Mouse (Mus musculus): Measurements from ENCODE around the gene Coro1c. TPM values are rescaled to one million over a fixed set of nuclear protein-coding genes. Genes with fewer than 3 reads are reported as not detected.

The Coro1c gene
- polyA plus RNA-seq, 1 experiment from 2014 or later = 206 TPM

DNA sequence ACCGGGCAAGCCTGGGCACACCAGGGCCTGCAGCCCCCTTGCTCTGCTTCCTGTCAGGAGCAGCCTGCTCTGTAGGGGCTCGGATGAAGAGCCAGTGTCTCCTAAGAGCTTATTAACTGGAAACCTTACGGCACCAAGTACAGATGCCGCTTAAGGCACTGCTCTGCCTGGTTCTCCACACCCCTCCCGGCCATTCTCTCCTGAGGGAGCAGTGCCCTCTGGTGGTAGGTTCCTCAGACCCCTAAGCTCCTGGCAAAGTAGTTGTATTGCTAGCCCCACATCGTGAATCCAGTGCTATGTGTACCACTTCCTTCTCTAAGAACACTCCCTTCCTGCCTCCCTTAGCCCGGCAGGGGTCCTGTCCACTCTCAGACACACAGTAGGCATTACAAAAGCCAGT lies 63.8 kb downstream of the Coro1c start:
- H3K9ac ChIP-seq = no peak overlapping the region
- H3K9me3 ChIP-seq = no peaks in the 10 kb centered on the region
- no peak overlapping the region for H3K4me2 ChIP-seq
- no peaks in the 10 kb centered on the region for H3K4me1 ChIP-seq
- H3K27me3 ChIP-seq (replicated peaks) = no peaks in the 10 kb centered on the region
- 68% methylated on average over 7 of the region's 7 CpGs for WGBS
- no peak overlapping the region for H3K4me3 ChIP-seq
- ATAC-seq (replicated peaks) = no peak
- H3K27ac ChIP-seq = no peak overlapping the region
- H3K36me3 ChIP-seq (replicated peaks) = peaks cover 48% of the 10 kb centered on the region

DNA sequence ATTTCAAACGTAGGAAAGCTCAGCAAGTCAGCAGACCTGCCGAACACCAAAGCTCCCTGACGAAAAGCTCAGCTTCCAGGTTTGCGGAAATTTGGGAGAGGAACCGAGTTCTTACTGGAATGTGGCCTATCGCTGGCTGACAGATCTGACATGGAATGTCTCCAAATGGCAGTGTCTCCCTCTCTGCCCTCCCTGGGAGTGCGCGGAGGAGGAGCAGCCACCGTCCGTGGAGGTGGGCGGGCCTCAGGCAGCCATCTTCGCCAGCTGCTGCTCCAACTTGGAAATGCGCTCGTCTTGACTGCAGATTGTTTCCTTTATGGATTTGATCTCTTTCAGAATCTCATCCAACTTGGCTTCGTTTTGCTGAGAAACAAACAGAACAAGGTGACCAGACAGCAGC lies 64.5 kb downstream of the Coro1c start:
- H3K36me3 ChIP-seq (replicated peaks) = peaks cover 48% of the 10 kb centered on the region
- no peaks in the 10 kb centered on the region for H3K4me1 ChIP-seq
- ATAC-seq (replicated peaks) = no peak
- no peak overlapping the region for H3K27ac ChIP-seq
- H3K9ac ChIP-seq = no peak overlapping the region
- H3K9me3 ChIP-seq = no peaks in the 10 kb centered on the region
- H3K4me2 ChIP-seq = no peak overlapping the region
- no peak overlapping the region for H3K4me3 ChIP-seq
- H3K27me3 ChIP-seq (replicated peaks) = no peaks in the 10 kb centered on the region
- 86% methylated on average over 15 of the region's 15 CpGs for WGBS

DNA sequence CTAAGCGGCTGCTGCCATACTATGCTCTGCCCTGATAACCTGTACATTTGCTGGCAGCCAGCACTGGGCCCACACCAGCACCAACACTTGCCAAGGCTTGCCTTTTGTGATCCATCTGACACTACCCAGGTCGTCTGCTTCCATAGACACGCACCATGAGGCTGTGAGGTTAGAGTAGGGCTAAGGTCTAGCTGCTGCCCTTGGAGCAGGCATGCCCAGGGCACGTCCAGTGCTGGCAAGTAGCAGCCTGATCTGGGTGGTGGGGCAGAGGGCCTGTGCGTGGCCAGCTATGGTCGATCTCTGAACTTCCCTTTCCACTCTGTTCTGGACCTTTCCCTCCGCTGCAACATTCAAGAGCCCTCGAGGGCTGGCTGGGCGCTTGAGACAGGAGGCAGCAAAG lies 65.7 kb downstream of the Coro1c start:
- no peak overlapping the region for H3K9ac ChIP-seq
- ATAC-seq (replicated peaks) = no peak
- no peak overlapping the region for H3K27ac ChIP-seq
- H3K27me3 ChIP-seq (replicated peaks) = no peaks in the 10 kb centered on the region
- WGBS = 95% methylated on average over 9 of the region's 9 CpGs
- peaks cover 48% of the 10 kb centered on the region for H3K36me3 ChIP-seq (replicated peaks)
- H3K4me2 ChIP-seq = no peak overlapping the region
- no peak overlapping the region for H3K4me3 ChIP-seq
- no peaks in the 10 kb centered on the region for H3K4me1 ChIP-seq
- H3K9me3 ChIP-seq = no peaks in the 10 kb centered on the region

DNA sequence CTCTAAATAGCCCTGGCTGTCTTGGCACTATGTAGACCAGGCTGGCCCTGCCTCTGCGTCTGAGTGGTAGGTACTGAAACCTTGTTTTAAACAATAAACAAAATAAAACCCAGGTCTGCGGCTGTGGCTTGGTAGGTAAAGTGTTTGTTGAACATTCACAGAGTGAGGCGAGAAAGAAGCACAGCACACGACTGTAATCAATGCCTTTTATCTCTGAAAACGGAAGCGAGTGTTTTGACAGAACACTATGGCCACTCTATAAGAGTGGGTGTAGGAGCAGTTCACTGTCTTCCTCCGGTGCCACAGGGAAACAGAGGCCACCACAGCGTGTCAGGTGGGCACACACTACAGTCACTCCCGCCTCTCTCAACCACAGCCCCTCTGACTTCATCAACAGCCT lies 66.3 kb downstream of the Coro1c start:
- peaks cover 42% of the 10 kb centered on the region for H3K36me3 ChIP-seq (replicated peaks)
- H3K9ac ChIP-seq = no peak overlapping the region
- H3K4me1 ChIP-seq = no peaks in the 10 kb centered on the region
- no peak overlapping the region for H3K4me3 ChIP-seq
- ATAC-seq (replicated peaks) = no peak
- no peaks in the 10 kb centered on the region for H3K27me3 ChIP-seq (replicated peaks)
- H3K9me3 ChIP-seq = no peaks in the 10 kb centered on the region
- 93% methylated on average over 9 of the region's 9 CpGs for WGBS
- no peak overlapping the region for H3K27ac ChIP-seq
- no peak overlapping the region for H3K4me2 ChIP-seq

DNA sequence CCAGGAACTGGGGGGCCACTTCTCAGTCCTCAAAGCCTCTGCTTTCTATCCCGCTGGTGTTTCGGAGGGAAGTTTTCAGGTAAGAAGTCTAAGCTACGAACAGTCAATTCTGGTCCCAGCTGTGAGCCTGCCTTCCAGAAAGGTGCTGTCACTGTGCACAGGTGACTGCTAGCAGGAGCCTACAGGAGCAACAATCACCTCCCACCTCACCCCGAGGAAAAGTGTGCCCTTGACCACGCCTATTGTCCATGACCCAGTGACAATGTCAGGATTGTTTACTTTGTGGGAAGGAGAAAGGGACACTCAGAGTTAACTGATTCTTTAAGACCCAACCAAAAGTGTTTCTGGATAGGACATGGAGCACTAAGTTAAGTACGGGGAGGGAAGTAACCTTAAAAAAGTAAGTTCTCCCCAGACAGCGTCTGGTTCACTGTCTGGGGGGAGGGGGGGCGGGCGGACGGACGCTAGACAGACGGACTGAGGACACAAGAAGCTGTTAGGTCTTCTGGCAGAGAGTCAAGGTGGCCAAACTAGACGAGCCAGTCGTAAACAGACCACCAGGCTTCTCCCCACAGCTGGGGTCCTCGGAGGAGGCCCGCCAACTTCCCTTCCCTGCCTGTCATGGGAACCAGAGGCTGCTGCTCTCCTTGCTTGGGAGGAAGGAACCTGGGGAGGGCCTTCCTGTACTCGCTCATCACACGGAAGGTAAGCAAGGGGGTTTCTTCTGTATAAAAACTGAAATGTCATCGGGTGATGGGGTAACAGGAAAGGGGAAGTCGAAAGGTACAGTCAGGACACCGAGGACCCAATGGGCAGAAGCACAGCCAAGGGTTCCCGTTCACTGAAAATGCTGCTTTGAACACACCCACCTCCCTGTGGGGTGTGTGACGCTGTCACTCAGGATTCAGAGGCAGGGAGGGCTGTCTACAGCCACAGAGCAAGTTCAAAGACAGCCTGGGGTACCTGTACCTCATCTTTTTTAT lies 67.0 kb downstream of the Coro1c start:
- Histone ChIP-seq H3K27me3 (replicated peaks) (no peaks in the 10 kb centered on the region), H3K4me2 (no peak overlapping the region), H3K36me3 (replicated peaks) (peaks cover 35% of the 10 kb centered on the region), H3K9ac (no peak overlapping the region), H3K9me3 (no peaks in the 10 kb centered on the region), H3K27ac (no peak overlapping the region), H3K4me1 (no peaks in the 10 kb centered on the region), H3K4me3 (no peak overlapping the region)
- WGBS = 87% methylated on average over 23 of the region's 23 CpGs
- no peak for ATAC-seq (replicated peaks)

DNA sequence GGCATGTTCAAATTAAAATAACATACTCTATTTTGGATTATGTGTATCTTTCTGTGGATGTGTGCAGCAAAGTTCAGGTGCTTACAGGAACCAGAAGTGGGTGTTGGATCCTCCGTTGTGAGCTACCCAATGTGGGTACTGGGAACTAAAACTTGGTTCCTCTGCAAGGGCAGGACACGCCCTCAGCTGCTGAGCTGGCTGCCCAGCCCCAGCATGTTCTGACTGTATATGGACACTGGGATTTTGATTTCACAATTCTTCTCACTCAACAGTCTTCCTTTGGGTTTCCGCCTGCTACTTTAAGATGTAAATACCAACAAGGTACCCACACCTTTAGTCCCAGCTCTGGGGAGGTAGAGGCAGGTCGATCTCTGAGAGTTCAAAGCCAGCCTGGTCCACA lies 68.1 kb downstream of the Coro1c start:
- Histone ChIP-seq H3K4me3 (no peak overlapping the region), H3K36me3 (replicated peaks) (peaks cover 25% of the 10 kb centered on the region; the same call in 1 of the 2 replicates), H3K4me1 (no peaks in the 10 kb centered on the region), H3K9ac (no peak overlapping the region), H3K9me3 (no peaks in the 10 kb centered on the region), H3K4me2 (no peak overlapping the region), H3K27ac (no peak overlapping the region), H3K27me3 (replicated peaks) (no peaks in the 10 kb centered on the region)
- 96% methylated on average over 4 of the region's 4 CpGs for WGBS
- no peak for ATAC-seq (replicated peaks)

DNA sequence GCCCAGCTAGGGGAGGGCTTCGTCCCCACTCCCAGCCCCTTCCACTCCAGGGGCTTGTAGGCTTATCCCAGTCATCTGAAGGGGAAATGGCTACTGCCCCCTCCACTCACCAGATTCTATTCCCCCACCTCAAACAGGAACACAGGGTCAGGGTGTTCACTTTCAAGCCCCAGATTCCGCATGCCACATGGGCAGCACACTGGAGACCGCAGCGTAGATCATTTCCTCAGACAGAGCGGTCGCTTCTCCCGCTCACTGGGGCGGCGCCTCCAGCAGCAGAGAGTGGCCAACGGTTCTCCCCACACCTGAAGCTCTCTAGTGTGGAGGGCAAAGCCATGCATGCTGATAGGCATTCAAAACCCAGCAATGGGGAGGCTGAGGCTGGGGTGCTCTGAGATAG lies 71.6 kb downstream of the Coro1c start:
- ATAC-seq (replicated peaks) = no peak
- 90% methylated on average over 10 of the region's 10 CpGs for WGBS
- no peak overlapping the region for H3K9ac ChIP-seq
- H3K4me1 ChIP-seq = no peaks in the 10 kb centered on the region
- H3K9me3 ChIP-seq = no peaks in the 10 kb centered on the region
- H3K4me3 ChIP-seq = no peak overlapping the region
- H3K27me3 ChIP-seq (replicated peaks) = no peaks in the 10 kb centered on the region
- no peak overlapping the region for H3K27ac ChIP-seq
- H3K4me2 ChIP-seq = no peak overlapping the region
- 0 out of 2 replicates have a peak, but pooled peaks cover 4% of the 10 kb centered on the region for H3K36me3 ChIP-seq (replicated peaks)

DNA sequence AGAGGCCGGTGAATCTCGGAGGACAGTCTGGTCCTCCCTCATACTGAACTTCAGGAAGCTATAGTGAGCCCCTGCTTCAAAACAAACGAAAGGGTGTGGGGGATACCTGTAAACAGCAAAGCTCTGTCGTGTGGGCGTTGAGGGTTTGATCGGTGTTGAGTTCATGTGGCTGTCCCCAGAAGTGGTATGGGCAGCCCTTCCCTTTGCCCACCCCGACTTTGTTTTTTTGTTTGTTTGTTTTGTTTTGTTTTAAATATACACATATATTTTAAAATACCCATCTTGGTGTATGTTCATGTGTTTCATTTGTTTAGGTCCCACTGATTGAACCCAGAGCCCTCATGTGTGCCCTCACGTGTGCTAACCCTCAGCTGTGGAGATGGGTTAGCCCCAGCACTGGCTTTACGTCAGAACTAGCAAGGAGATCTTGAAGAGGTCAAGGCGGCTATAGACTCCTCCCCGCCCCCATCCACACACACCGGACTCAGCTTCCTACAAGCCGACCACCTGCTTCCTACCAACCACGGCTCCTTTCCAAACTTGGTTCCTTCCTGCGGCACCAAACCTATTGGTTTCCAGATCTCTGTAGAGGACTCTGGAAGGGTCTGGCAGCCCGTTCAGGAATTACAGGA lies 75.1 kb downstream of the Coro1c start:
- Histone ChIP-seq H3K27me3 (replicated peaks) (no peaks in the 10 kb centered on the region), H3K27ac (no peak overlapping the region), H3K4me2 (no peak overlapping the region), H3K4me1 (no peaks in the 10 kb centered on the region), H3K4me3 (no peak overlapping the region), H3K9me3 (no peaks in the 10 kb centered on the region), H3K9ac (no peak overlapping the region), H3K36me3 (replicated peaks) (no peaks in the 10 kb centered on the region)
- no peak for ATAC-seq (replicated peaks)
- 77% methylated on average over 16 of the region's 16 CpGs for WGBS

DNA sequence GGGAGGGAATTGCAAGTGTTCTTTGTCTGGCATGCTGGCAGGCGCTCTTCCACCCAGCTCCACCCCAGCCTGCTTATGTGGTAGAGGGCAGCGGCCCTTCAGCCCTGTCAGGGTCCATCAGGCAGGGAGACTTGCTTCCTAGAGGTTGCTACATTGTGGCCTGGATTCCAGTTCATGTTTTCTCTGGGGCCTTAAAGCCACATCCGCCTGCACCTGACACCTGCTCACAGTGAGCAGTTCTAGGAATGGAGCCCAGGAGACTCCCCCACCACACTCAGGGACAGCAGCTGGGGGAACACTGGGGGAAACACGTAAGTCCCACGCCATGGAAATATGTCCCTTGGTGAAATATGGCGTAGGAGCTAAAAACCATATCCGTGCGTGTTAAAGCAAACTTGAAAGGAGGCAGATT lies 76.1 kb downstream of the Coro1c start, which contains the start of gene Selplg:
TSS of gene Selplg (minus strand) at position 155 of the 412 bp plus-strand sequence.
- WGBS = 47% methylated on average over 8 of the region's 8 CpGs
- Histone ChIP-seq H3K9ac (no peak within 1 kb of the TSS), H3K4me3 (no peak within 1 kb of the TSS), H3K36me3 (replicated peaks) (no peaks in the 10 kb centered on the region), H3K27me3 (replicated peaks) (no peaks in the 10 kb centered on the region), H3K27ac (no peak within 1 kb of the TSS), H3K9me3 (no peaks in the 10 kb centered on the region), H3K4me1 (no peaks in the 10 kb centered on the region), H3K4me2 (no peak within 1 kb of the TSS)
- ATAC-seq (replicated peaks) = no peak

DNA sequence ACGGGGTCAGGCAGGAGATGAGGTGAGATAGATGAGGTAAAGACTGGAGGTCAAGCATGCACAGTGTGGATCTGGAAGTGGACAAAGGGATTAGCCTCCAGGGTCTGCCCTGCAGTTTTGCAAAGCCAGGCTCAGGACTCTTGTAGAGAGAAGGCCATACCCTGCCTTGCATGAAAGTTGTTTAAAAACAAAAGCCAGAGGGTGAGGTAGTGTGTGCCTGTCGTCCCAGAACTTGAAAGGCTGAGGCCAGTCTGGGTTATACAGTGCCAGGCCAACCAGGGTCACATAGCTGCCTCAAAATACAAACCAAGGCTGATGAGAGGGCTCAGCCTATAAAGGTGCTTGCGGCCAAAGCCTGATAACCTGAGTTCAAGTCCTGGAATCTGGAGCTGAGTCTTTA lies 76.8 kb downstream of the Coro1c start:
- H3K4me2 ChIP-seq = no peak overlapping the region
- WGBS = 59% methylated on average over 3 of the region's 3 CpGs
- H3K36me3 ChIP-seq (replicated peaks) = no peaks in the 10 kb centered on the region
- H3K27me3 ChIP-seq (replicated peaks) = no peaks in the 10 kb centered on the region
- H3K4me1 ChIP-seq = no peaks in the 10 kb centered on the region
- no peak overlapping the region for H3K4me3 ChIP-seq
- H3K9me3 ChIP-seq = no peaks in the 10 kb centered on the region
- no peak for ATAC-seq (replicated peaks)
- no peak overlapping the region for H3K27ac ChIP-seq
- H3K9ac ChIP-seq = no peak overlapping the region

DNA sequence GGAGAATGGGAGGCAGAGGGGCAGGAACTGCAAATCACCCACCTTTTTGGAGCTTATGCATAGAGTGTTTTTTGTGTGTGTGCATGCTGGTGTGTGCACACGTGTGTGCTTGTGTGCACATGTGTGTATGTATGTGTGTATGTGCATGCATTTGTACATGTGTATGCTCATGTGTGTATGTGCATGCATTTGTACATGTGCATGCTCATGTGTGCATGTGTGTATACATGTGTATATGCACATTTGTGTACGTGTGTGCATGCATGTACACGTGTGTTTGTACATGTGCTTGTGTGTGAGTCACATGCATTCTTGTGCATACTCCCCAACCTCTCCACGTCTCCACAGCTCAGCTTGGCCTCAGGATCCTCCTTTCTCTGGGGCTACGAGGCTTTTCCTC lies 77.8 kb downstream of the Coro1c start:
- H3K4me1 ChIP-seq = no peaks in the 10 kb centered on the region
- WGBS = 89% methylated on average over 5 of the region's 5 CpGs
- ATAC-seq (replicated peaks) = no peak

DNA sequence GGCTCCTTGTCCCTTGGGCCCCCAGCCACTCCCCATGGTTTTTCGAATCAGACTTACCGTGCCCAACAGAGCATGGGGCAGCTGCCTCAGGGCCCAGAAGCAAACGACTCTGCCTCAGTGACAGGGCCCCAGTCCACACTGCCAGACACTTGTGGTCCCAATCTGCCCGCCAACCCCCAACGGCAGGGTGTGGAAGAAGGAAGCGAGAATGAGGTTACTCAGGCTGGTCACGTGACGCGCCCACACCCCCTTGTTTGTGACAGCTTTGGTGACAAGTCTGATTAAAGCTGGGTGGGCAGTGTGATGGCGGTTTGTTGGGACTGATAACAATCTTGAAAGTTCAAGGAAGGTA lies 78.3 kb downstream of the Coro1c start:
- Histone ChIP-seq H3K27ac (no peak overlapping the region), H3K9ac (no peak overlapping the region), H3K4me3 (no peak overlapping the region), H3K4me2 (no peak overlapping the region), H3K36me3 (replicated peaks) (no peaks in the 10 kb centered on the region), H3K27me3 (replicated peaks) (no peaks in the 10 kb centered on the region), H3K4me1 (no peaks in the 10 kb centered on the region), H3K9me3 (no peaks in the 10 kb centered on the region)
- WGBS = 76% methylated on average over 10 of the region's 10 CpGs
- ATAC-seq (replicated peaks) = no peak

More for the DNA sequence above, 77.8 kb downstream of the Coro1c start:
- Histone ChIP-seq H3K27me3 (replicated peaks) (no peaks in the 10 kb centered on the region), H3K9me3 (no peaks in the 10 kb centered on the region), H3K36me3 (replicated peaks) (no peaks in the 10 kb centered on the region), H3K4me3 (no peak overlapping the region), H3K4me2 (no peak overlapping the region), H3K9ac (no peak overlapping the region), H3K27ac (no peak overlapping the region)
